Mouse (Mus musculus): ENCODE results near the gene Mafk. TPM values are rescaled to one million over a fixed set of nuclear protein-coding genes. Genes with fewer than 3 reads are reported as not detected.

Mafk gene
- polyA plus RNA-seq, 1 experiment from 2014 or later, result 10.6 TPM

Small RNA genes within 50 kb of the gene (microRNA-seq; reads per million reads assigned to microRNA genes)
- gene Mir7037, result not detected

Other genes with a start within 250 kb of the Mafk start
- 90.8 and 96.1 TPM in 2 replicates for gene Uncx, start 248.0 kb upstream of the Mafk start, polyA plus RNA-seq (2015; fragmentation: Nextera tagmentation; extraction: Ambion mirVana)
- gene Micall2, start 55.2 kb upstream of the Mafk start, polyA plus RNA-seq (2015; fragmentation: Nextera tagmentation; extraction: Ambion mirVana), result 4.6 and 5.9 TPM in 2 replicates
- 26.1 and 27.7 TPM in 2 replicates for gene Ints1, start 15.8 kb upstream of the Mafk start, polyA plus RNA-seq (2015; fragmentation: Nextera tagmentation; extraction: Ambion mirVana)
- 5.8 and 7.2 TPM in 2 replicates for gene Tmem184a, start 28.4 kb downstream of the Mafk start, polyA plus RNA-seq (2015; fragmentation: Nextera tagmentation; extraction: Ambion mirVana)
- not detected in 2 replicates for gene Gm26938, start 34.9 kb downstream of the Mafk start, polyA plus RNA-seq (2015; fragmentation: Nextera tagmentation; extraction: Ambion mirVana)
- gene Psmg3, start 35.4 kb downstream of the Mafk start, polyA plus RNA-seq (2015; fragmentation: Nextera tagmentation; extraction: Ambion mirVana), result 74.0 and 77.8 TPM in 2 replicates
- gene Elfn1, start 116.4 kb downstream of the Mafk start, polyA plus RNA-seq (2015; fragmentation: Nextera tagmentation; extraction: Ambion mirVana), result 0.26 and 0.41 TPM in 2 replicates

Data from kidney, embryonic 15.5 days (tissue).